Mouse (Mus musculus): ENCODE data around the gene Vmn1r217.
"Not testable (repeated sequence)": the region's sequence is repeated elsewhere in the genome, so short reads cannot be mapped to it uniquely, and the experiment has no call there.

Vmn1r217 gene

GRCm38 (mm10) chr13:23118126-23118525 is at the start of gene Vmn1r217:
Vmn1r217 (minus strand) TSS chr13:23118226.
- not testable (repeated sequence) for DNase-seq (ENCODE audit: low spot score)

GRCm38 (mm10) chr13:23166471-23166870 is 48.4 kb upstream of the Vmn1r217 start:
- not testable (repeated sequence) for DNase-seq (ENCODE audit: low spot score)

GRCm38 (mm10) chr13:23159012-23159411 is 41.0 kb upstream of the Vmn1r217 start, which contains the start of gene Vmn1r219:
Vmn1r219 (plus strand) TSS chr13:23159312.
- no peak for DNase-seq (ENCODE audit: low spot score)

- DNase-seq (ENCODE audit: low spot score): no peak
These were observed 39.8 kb upstream of the Vmn1r217 start for GRCm38 (mm10) chr13:23157848-23158247.

- DNase-seq (ENCODE audit: low spot score): no peak
These were observed 20.9 kb upstream of the Vmn1r217 start for GRCm38 (mm10) chr13:23138880-23139279.

- DNase-seq (ENCODE audit: low spot score): no peak
These were observed 15.5 kb upstream of the Vmn1r217 start for GRCm38 (mm10) chr13:23133501-23133900.

GRCm38 (mm10) chr13:23133099-23133498 is 15.1 kb upstream of the Vmn1r217 start, which contains the start of gene Vmn1r218:
Vmn1r218 (plus strand) TSS chr13:23133155.
- DNase-seq (ENCODE audit: low spot score): no peak

- DNase-seq (ENCODE audit: low spot score): no peak
These were observed 2.6 kb upstream of the Vmn1r217 start for GRCm38 (mm10) chr13:23120611-23121010.

- no peak for DNase-seq (ENCODE audit: low spot score)
These were observed 23.6 kb downstream of the Vmn1r217 start for GRCm38 (mm10) chr13:23094386-23094785.

GRCm38 (mm10) chr13:23069312-23069711 is 48.7 kb downstream of the Vmn1r217 start:
- no peak for DNase-seq (ENCODE audit: low spot score)

- no peak for DNase-seq (ENCODE audit: low spot score)
These were observed 50.3 kb downstream of the Vmn1r217 start, which contains the start of gene Vmn1r215 for GRCm38 (mm10) chr13:23067725-23068124. Vmn1r215 (plus strand) TSS chr13:23068025.

GRCm38 (mm10) chr13:23057778-23058177 is 60.2 kb downstream of the Vmn1r217 start:
- DNase-seq (ENCODE audit: low spot score): no peak
